Mouse (Mus musculus): ENCODE measurements at regions not wholly inside any gene's neighbourhood (a gene's known extent, or its start where the extent isn't known, plus 50 kb on each side); places are given as distances from the start of the nearest gene placed in this dataset.

DNA sequence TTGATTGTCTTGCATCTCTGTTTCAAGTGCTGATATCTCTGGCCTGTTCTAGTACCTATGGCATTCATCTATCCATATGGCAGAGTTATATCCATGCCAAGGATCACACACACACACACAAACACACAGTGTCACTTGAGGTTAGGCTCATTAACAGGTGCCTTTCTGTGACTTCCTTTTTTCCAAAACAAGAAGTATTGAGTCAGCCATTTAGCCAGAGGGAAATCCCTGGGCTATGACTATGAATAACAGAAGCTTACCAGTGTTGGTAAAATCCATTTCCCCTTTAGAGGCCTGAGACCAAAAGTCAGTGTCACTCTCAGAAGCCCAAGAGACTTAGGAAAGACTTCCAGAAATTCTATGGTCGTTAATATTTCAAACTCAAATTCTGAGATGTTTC lies 111.6 kb downstream of the Tmco5 start:
- no peak for TF ChIP-seq CTCF (IDR thresholded peaks at IDR 0.05; ENCODE audit: low read depth)
- TF ChIP-seq EP300 (IDR thresholded peaks at IDR 0.05; ENCODE audit: low read depth) = no peak
